Mouse (Mus musculus): ENCODE data around the gene Cpd. TPM values are rescaled to one million over a fixed set of nuclear protein-coding genes. Genes with fewer than 3 reads are reported as not detected.

The Cpd gene
- total RNA-seq, 2 experiments from 2014 or later = 53.0 to 56.1 TPM

DNA sequence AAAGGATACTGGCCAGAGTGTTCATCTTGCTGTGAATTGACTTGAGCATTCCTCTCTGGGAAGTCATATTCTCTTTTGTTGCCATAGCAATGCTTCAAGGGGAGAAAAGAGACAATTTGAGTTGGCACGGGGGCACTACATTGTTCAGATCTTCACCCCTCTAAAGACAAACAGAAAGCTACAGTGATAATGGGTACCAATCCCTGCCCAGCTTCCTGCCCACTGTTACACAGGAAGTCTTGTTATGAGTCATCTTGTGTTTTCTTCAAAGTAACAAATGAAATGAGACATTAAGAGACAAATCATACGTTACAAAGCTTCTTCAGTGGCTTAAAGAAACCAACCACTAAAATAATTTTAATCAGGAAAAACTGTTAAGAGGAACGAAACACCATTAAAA is 112.3 kb downstream of the Cpd start:
- intact Hi-C loops (cut with DNase I) = no loop called here
- DNase-seq (ENCODE audit: low spot score in 2 of 2) = no peak

DNA sequence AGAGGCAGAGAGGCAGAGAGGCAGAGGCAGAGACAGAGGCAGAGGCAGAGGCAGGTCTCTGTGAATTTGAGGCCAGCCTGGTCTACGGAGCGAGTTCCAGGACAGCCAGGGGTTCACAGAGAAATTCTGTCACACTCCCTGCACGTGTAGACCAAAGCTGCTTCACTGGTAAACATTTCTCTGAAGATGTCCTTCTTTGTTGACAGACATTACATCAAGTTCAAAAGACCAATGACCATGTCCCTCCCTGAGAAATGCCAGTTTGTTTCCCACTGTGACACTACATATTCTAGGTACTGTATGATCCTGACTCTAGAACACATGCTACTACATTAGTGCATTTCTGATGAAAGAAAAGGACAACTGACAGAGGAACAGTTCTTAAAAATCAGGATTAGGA is 116.2 kb downstream of the Cpd start:
- intact Hi-C loops (cut with DNase I) = no loop called here

More for the DNA sequence above, 116.2 kb downstream of the Cpd start:
- no peak for DNase-seq (ENCODE audit: low spot score in 2 of 2)

Other genes starting within 250 kb of the Cpd start
- 100 to 1,000 TPM; 439 to 452 TPM for gene Abr, start 224.7 kb downstream of the Cpd start, total RNA-seq (2021)
- gene Bhlha9, start 174.5 kb downstream of the Cpd start, total RNA-seq (2021) = 1 to 10 TPM; 2.1 to 4.0 TPM
- gene Trarg1, start 167.2 kb downstream of the Cpd start, total RNA-seq (2021) = under 1 TPM; 0.49 to 0.50 TPM
- 10 to 100 TPM; 46.7 to 54.8 TPM for gene Gosr1, start 83.4 kb downstream of the Cpd start, total RNA-seq (2021)
- gene Tmigd1, start 55.1 kb upstream of the Cpd start, total RNA-seq (2021) = not detected
- 10 to 100 TPM; 58.9 to 60.3 TPM for gene Blmh, start 77.8 kb upstream of the Cpd start, total RNA-seq (2021)
- under 1 TPM in 1 of 2 experiments, not detected in 1; 0.20 TPM for gene Slc6a4, start 151.6 kb upstream of the Cpd start, total RNA-seq (2021)
- gene Nsrp1, start 231.4 kb upstream of the Cpd start, total RNA-seq (2021) = 10 to 100 TPM; 17.3 to 22.6 TPM

All from left cerebral cortex, postnatal 36 days (tissue).